Mouse (Mus musculus): ENCODE results near the gene Erbb2. TPM values are rescaled to one million over a fixed set of nuclear protein-coding genes. Genes with fewer than 3 reads are reported as not detected.

Gene Erbb2
- polyA plus RNA-seq, 1 experiment: 33.8 TPM

- no peak for DNase-seq (ENCODE audit: low read depth)
Measured at GRCm38 (mm10) chr11:98385638-98386585, 26.4 kb upstream of the Erbb2 start, which contains the start of gene Pnmt. TSS of gene Pnmt (plus strand) at chr11:98386450.

DNA sequence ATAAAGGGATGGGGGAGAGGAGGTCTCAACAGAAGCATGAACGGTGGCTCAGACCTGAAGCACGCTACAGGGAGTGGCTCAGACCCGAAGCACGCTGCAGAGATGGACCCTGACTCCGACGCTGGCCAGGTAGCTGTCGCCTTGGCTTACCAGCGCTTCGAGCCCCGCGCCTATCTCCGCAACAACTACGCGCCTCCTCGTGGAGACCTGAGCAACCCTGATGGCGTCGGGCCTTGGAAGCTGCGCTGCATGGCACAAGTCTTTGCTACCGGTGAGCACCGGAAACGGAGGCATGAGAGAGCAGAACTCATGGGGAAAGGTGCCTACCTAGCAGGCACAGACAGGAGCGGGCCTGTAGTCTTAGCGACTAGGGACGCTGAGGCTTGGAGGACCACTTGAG lies 25.7 kb upstream of the Erbb2 start:
- no peak for DNase-seq (ENCODE audit: low read depth)

- no peak for DNase-seq (ENCODE audit: low read depth)
Measured at GRCm38 (mm10) chr11:98387056-98387577, 25.2 kb upstream of the Erbb2 start.

GRCm38 (mm10) chr11:98388282-98388681 lies 24.0 kb upstream of the Erbb2 start:
- no peak for DNase-seq (ENCODE audit: low read depth)

GRCm38 (mm10) chr11:98389221-98389780 lies 23.0 kb upstream of the Erbb2 start:
- DNase-seq (ENCODE audit: low read depth): no peak

GRCm38 (mm10) chr11:98390141-98390540 lies 22.1 kb upstream of the Erbb2 start:
- DNase-seq (ENCODE audit: low read depth): no peak

DNA sequence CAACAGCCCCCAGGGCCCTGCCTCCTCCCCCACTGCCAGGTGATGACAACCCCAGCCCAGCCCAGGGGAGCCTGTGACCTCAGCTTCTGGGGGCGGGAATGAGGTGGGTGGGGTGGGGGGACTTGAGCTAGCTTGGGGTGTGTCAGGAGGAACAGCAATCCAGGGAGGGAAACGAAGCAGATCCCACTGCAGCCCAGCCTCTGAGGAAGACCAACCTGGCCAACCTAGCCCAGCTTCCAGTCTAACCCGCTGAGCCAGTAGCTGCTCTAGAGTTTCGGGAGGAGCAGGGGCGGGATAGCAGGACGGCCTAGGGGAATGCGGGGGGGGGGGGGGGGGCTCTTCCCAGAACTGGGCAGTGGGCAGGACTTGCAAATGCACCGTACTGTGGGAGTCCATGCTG lies 20.2 kb upstream of the Erbb2 start:
- no peak for DNase-seq (ENCODE audit: low read depth)

DNA sequence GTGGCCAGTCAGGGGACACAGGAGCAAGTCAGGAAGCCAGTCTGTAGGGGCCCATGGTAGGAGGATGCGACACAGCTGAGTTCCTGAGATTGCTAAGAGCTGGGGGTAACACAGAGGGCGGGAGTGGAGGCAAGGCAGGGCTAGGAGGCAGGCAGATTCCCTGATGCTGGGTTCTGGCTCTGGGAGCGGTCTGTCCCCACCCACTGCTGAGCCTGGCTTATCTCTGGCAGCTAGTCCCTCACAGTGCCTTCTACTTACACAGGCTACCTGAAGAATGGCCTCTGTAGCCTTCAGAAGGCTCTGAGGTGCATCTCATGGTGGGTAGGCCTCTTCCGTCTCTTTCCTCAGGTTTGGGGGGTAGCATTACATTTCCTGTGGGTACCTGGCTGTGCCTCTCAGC lies 19.6 kb upstream of the Erbb2 start:
- no peak for DNase-seq (ENCODE audit: low read depth)

DNA sequence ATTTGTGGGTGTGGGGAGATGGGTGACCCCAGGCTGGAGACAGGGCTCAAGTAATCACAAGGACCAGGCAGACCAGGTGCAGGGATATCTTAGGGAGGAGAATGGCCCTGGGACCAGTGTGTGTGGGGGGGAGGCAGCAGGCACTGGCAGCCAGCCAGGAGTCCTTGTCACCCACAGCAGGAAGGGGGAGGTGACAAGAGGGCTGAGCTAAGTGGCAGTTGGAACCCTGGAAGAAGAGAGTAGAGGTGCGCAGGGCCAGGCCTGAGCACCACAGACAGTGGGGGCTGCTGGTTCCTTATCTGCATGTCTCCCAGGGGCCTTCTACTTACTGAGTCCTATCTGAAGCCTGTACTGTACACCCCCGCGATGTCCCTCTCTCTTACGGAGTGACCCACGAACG lies 19.0 kb upstream of the Erbb2 start:
- DNase-seq (ENCODE audit: low read depth): no peak

GRCm38 (mm10) chr11:98394301-98394700 lies 18.0 kb upstream of the Erbb2 start:
- DNase-seq (ENCODE audit: low read depth): no peak

- DNase-seq (ENCODE audit: low read depth): no peak
Measured at GRCm38 (mm10) chr11:98395041-98395440, 17.2 kb upstream of the Erbb2 start.

DNA sequence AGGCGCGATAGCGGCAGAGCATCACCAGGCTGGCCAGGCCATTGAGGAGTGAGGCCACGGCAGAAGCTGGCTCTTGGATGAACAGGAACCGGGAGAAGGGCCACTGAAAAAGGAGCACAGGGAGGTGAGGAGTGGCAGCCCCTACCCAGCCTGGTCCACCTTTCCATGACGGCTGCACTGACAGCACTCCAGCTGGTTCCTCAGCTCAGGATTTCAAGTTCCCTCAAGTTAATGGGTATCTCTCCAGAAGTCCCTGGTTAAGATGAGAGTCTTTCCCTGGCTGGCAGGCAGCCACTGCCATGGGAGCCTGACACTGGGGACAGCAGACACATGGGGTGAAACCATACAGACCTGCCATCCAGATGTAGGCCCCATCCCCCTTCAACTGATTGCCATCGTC lies 14.3 kb upstream of the Erbb2 start:
- DNase-seq (ENCODE audit: low read depth): no peak

- DNase-seq (ENCODE audit: low read depth): no peak
Measured at GRCm38 (mm10) chr11:98400161-98400726, 12.0 kb upstream of the Erbb2 start, which contains the start of gene Pgap3. TSS of gene Pgap3 (minus strand) at chr11:98400490.

DNA sequence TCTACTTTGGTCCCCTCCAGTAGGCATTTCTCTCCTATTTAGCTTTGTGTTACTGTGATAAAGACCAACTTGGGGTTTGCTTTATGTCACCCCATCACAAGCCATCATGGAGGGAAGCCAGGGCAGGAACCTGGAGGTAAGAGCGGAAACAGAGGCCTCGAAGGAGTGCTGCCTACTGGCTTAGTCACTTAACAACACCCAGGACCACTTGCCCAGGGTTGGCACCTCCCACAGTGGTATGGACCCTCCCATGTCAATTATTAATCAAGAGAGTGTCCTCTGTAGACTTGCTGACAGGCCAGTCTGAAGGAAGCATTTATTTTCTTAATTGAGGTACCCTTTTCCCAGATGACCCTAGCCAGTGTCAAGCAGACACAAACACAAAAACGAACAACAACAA lies 11.5 kb upstream of the Erbb2 start:
- no peak for DNase-seq (ENCODE audit: low read depth)

DNA sequence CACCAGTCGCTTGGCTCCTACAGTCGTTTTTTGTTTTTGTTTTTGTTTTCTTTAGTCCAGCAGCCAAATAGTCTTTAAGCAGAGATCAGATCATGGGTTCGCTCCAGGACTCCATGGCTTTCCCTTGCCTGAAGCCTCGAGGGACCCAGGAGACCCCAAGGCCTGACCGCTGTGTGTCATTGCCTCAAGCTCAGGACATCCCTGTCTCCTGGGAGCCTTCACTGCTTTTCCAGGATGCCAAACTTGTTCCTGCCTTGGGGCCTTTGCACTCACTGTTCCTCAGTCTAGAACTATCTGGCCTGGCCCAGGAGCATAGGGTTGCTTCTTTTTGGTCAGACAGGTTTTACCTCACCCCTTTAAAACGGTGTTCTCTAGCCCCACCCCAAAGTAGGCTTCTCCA lies 5.6 kb upstream of the Erbb2 start:
- no peak for DNase-seq (ENCODE audit: low read depth)

GRCm38 (mm10) chr11:98408872-98409271 lies 3.4 kb upstream of the Erbb2 start:
- no peak for DNase-seq (ENCODE audit: low read depth)

- no peak for DNase-seq (ENCODE audit: low read depth)
Measured at GRCm38 (mm10) chr11:98409341-98409822, 2.9 kb upstream of the Erbb2 start.

DNA sequence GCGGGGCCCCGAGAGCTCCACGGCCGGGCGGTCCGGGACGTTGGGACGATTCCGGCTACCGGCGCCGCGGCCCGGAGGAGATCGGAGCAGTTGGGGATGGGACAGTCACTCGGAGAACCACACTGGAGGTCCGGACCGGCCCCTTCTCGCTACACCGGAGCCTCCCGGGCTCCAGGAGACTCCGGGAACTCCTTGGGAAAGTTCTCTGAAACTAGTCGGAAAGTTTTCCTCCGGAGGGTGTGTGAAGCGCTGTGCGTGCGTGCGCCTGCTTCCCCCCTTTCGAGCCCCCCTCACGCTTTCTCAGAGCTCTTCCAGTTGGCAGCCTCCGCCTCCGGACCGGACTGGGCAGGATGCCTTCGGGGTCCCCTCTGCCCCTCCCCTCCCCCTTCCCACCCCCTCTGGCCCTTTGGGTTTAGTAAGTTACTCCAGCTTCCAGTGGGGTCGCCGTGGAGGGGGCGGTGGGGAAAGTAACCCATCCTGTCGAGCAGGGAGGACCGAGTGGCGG lies 579 bp downstream of the Erbb2 start:
- no peak for DNase-seq (ENCODE audit: low read depth)

DNA sequence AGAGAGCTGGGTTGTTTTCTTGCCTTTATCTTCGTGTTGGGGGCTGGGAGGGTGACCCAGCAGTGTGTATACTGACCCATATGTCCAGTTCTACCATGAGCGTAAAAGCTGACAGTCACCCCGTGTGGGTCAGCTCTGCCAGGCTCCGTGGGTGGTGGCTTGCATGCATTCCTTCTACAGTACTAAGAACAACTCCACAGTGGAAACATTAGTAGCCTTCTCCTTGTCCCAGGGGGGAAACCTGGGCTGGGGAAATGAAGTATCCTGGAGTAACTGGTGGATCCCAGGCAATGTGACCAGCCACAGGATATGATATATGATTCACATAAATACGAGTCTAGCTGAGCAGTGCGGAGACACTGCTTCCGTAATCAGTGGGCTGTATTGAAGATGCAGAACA lies 1.5 kb downstream of the Erbb2 start:
- DNase-seq (ENCODE audit: low read depth): no peak

DNA sequence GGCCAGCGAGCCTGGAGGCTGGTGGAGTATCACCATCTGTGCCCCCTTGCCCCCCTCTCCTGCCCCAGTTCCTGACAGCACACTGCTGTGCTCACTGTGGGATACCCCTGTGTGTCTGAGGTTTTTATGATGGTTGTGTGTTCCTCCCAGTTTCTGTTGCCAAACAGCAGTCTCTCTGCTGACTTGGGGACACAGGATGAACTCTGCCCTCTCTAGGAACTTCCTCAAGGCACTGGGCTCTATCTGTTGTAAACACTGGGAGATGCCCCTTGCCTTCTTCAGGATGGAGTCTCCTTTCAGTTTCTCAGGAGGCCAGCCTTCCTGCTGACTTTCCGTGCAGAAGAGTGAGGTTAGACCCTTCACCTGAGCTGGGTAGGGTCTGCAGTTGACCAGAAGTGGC lies 1.9 kb downstream of the Erbb2 start:
- DNase-seq (ENCODE audit: low read depth): no peak

GRCm38 (mm10) chr11:98417074-98417473 lies 4.8 kb downstream of the Erbb2 start:
- no peak for DNase-seq (ENCODE audit: low read depth)

GRCm38 (mm10) chr11:98418273-98418672 lies 6.0 kb downstream of the Erbb2 start:
- DNase-seq (ENCODE audit: low read depth): no peak

Measured in gonadal fat pad, adult 2 months (tissue).